ENCODE assay signal across 8 mouse cellular contexts in the genomic region with DNA sequence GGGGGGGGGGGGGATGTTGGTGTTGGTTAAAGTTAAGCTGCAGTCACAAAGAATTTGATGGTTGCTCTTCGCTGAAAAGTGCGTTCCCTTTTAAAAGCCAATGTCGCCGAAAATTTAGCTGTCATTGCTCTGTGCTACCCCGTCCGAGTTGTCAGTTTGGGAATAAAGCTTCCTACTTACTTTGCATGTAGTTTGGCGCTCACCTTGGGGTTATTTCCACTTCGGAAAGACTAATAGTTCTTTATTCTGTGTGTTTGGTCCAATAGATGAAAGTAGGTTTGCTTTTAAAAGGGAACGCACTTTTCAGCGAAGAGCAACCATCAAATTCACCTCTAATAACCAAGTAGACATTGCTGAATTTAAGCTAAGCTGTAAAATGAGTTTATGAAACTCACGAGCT. TPM values are rescaled to one million over a fixed set of nuclear protein-coding genes. Genes with fewer than 3 reads are reported as not detected.
DNase-seq lines count a peak whose midpoint lies in the region; ATAC-seq lines count a peak whose summit lies in the region.

No protein-coding gene starts in this region.

- no peaks in the 10 kb centered on the region for H3K9me3 ChIP-seq in lung, embryonic 15.5 days
- H3K9me3 ChIP-seq in hindbrain, embryonic 16.5 days (ENCODE audit: control insufficient read depth, low read length): no peaks in the 10 kb centered on the region
- H3K9me3 ChIP-seq in neural tube, embryonic 12.5 days: no peaks in the 10 kb centered on the region

- ATAC-seq in lung, embryonic 15.5 days (ENCODE audit: borderline replicate concordance, extremely low read depth, low FRiP score, low TSS enrichment): no peak
- ATAC-seq in hindbrain, embryonic 16.5 days: no peak
- no peak for ATAC-seq in neural tube, embryonic 12.5 days (ENCODE audit: low FRiP score, low read depth)

- H3K27ac ChIP-seq in lung, embryonic 15.5 days: peak overlapping the region; percentile 97; the same call in 1 of the 2 replicates
- H3K27ac ChIP-seq in hindbrain, embryonic 16.5 days (ENCODE audit: low read depth, low read length): no peak overlapping the region
- H3K27ac ChIP-seq in neural tube, embryonic 12.5 days: no peak overlapping the region

- H3K27me3 ChIP-seq in lung, embryonic 15.5 days: no peaks in the 10 kb centered on the region
- H3K27me3 ChIP-seq in hindbrain, embryonic 16.5 days (replicated peaks; ENCODE audit: control insufficient read depth, insufficient read depth, low read length): no peaks in the 10 kb centered on the region
- no peaks in the 10 kb centered on the region for H3K27me3 ChIP-seq in neural tube, embryonic 12.5 days (replicated peaks)

- no peaks in the 10 kb centered on the region for H3K36me3 ChIP-seq in lung, embryonic 15.5 days
- H3K36me3 ChIP-seq in hindbrain, embryonic 16.5 days (ENCODE audit: control insufficient read depth, insufficient read depth, low read length): no peaks in the 10 kb centered on the region
- H3K36me3 ChIP-seq in neural tube, embryonic 12.5 days: no peaks in the 10 kb centered on the region

- peak overlapping the region; percentile 70 for H3K4me2 ChIP-seq in lung, embryonic 15.5 days
- H3K4me2 ChIP-seq in hindbrain, embryonic 16.5 days (ENCODE audit: low read length): peak overlapping the region; percentile 90
- peak overlapping the region; percentile 64 for H3K4me2 ChIP-seq in neural tube, embryonic 12.5 days (replicated peaks)

- H3K4me1 ChIP-seq in lung, embryonic 15.5 days: peaks cover 18% of the 10 kb centered on the region
- H3K4me1 ChIP-seq in hindbrain, embryonic 16.5 days (ENCODE audit: control insufficient read depth, insufficient read depth, low read depth, low read length): peaks cover 2% of the 10 kb centered on the region; the same call in 1 of the 2 replicates
- peaks cover 4% of the 10 kb centered on the region for H3K4me1 ChIP-seq in neural tube, embryonic 12.5 days

- under 1% methylated on average over 11 of the region's 11 CpGs for WGBS in lung, embryonic 15.5 days
- 2% methylated on average over 11 of the region's 11 CpGs for WGBS in hindbrain, embryonic 16.5 days
- 2% methylated on average over 11 of the region's 11 CpGs for WGBS in neural tube, embryonic 12.5 days

- peak overlapping the region; percentile 72 for H3K9ac ChIP-seq in lung, embryonic 15.5 days
- H3K9ac ChIP-seq in hindbrain, embryonic 16.5 days (ENCODE audit: low read depth, low read length): peak overlapping the region; percentile 60; the same call in 1 of the 2 replicates
- H3K9ac ChIP-seq in neural tube, embryonic 12.5 days: peak overlapping the region; percentile 66

- H3K4me3 ChIP-seq in lung, embryonic 15.5 days: peak overlapping the region; percentile 77
- peak overlapping the region; percentile 86 for H3K4me3 ChIP-seq in hindbrain, embryonic 16.5 days (ENCODE audit: low read length)
- peak overlapping the region; percentile 82 for H3K4me3 ChIP-seq in neural tube, embryonic 12.5 days

- DNase-seq in lung, postnatal 4 days: no peak
- DNase-seq in c-Kit-positive CD71-positive TER-119-positive erythroid progenitor cells, embryonic 14.5 days (ENCODE audit: low spot score): peak; percentile 20
- DNase-seq in frontal cortex, adult 2 months (ENCODE audit: extremely low spot score in 1 of 2, low spot score in 1 of 2): no peak
- DNase-seq in cerebellum, adult 9-11 months: no peak
- DNase-seq in thymus, postnatal 14 days: no peak

RNA-seq across cellular contexts. Expression of a gene that starts 0.6 kb away (rescaled TPM):
- polyA plus RNA-seq in lung, embryonic 15.5 days (2015; fragmentation: Nextera tagmentation; extraction: Ambion mirVana): 69.0 and 73.4 TPM in 2 replicates
- polyA plus RNA-seq in hindbrain, embryonic 16.5 days (2015; fragmentation: Nextera tagmentation; extraction: Ambion mirVana): 9.3 and 12.0 TPM in 2 replicates
- 47.8 and 47.9 TPM in 2 replicates for polyA plus RNA-seq in neural tube, embryonic 12.5 days (2016; fragmentation: Nextera tagmentation; extraction: Ambion mirVana)
- polyA plus RNA-seq in frontal cortex, adult 2 months (2012; rRNA removed): 0.97 and 1.3 TPM in 2 replicates

RNA-seq across cellular contexts. Expression of a gene that starts 39.2 kb away (rescaled TPM):
- 43.6 and 47.4 TPM in 2 replicates for polyA plus RNA-seq in lung, embryonic 15.5 days (2015; fragmentation: Nextera tagmentation; extraction: Ambion mirVana)
- polyA plus RNA-seq in hindbrain, embryonic 16.5 days (2015; fragmentation: Nextera tagmentation; extraction: Ambion mirVana): 44.2 and 51.5 TPM in 2 replicates
- 38.4 and 44.0 TPM in 2 replicates for polyA plus RNA-seq in neural tube, embryonic 12.5 days (2016; fragmentation: Nextera tagmentation; extraction: Ambion mirVana)
- polyA plus RNA-seq in frontal cortex, adult 2 months (2012; rRNA removed): 25.5 and 28.9 TPM in 2 replicates

RNA-seq across cellular contexts. Expression of a gene that starts 57.8 kb away (rescaled TPM):
- 32.8 and 38.0 TPM in 2 replicates for polyA plus RNA-seq in lung, embryonic 15.5 days (2015; fragmentation: Nextera tagmentation; extraction: Ambion mirVana)
- 4.7 and 5.5 TPM in 2 replicates for polyA plus RNA-seq in hindbrain, embryonic 16.5 days (2015; fragmentation: Nextera tagmentation; extraction: Ambion mirVana)
- polyA plus RNA-seq in neural tube, embryonic 12.5 days (2016; fragmentation: Nextera tagmentation; extraction: Ambion mirVana): 8.2 and 8.3 TPM in 2 replicates
- polyA plus RNA-seq in frontal cortex, adult 2 months (2012; rRNA removed): 2.4 and 3.1 TPM in 2 replicates
